Mouse (Mus musculus) neural tube, embryonic 15.5 days (tissue): ENCODE measurements around the gene Rab11fip5. TPM values are rescaled to one million over a fixed set of nuclear protein-coding genes. Genes with fewer than 3 reads are reported as not detected.

ENCODE experiments used
- ATAC-seq: fragments of 200-750 bp; cut with Nextera tagmentation; 2 replicates; pipeline ENCODE4 v1.8.0; 2017; ENCODE audit warnings: mild to moderate bottlenecking, moderate TSS enrichment, moderate library complexity; ENCODE audit not compliant: low FRiP score
- H3K27ac ChIP-seq: fragments of 300-500 bp; sonication (generic); replicated peaks from 2 replicates; pipeline ENCODE4 v1.5.1; 2015; ENCODE audit warnings: mild to moderate bottlenecking, inconsistent platforms
- H3K27me3 ChIP-seq: fragments of 300-500 bp; sonication (generic); replicated peaks from 2 replicates; pipeline ENCODE4 v1.6.1; 2015; ENCODE audit warnings: inconsistent platforms
- H3K36me3 ChIP-seq: fragments of 300-500 bp; sonication (generic); 2 replicates; pipeline ENCODE4 v1.6.1; 2015; ENCODE audit warnings: inconsistent platforms
- H3K4me1 ChIP-seq: fragments of 300-500 bp; sonication (generic); 2 replicates; pipeline ENCODE4 v1.6.1; 2015; ENCODE audit warnings: inconsistent platforms
- H3K4me2 ChIP-seq: fragments of 300-500 bp; sonication (generic); 2 replicates; pipeline ENCODE4 v1.6.1; 2015; ENCODE audit warnings: inconsistent platforms, mild to moderate bottlenecking, moderate library complexity
- H3K4me3 ChIP-seq: fragments of 300-500 bp; sonication (generic); replicated peaks from 2 replicates; pipeline ENCODE4 v1.5.1; 2015; ENCODE audit warnings: mild to moderate bottlenecking, inconsistent platforms
- H3K9ac ChIP-seq: fragments of 300-500 bp; sonication (generic); replicated peaks from 2 replicates; pipeline ENCODE4 v1.6.1; 2015; ENCODE audit warnings: mild to moderate bottlenecking, inconsistent platforms
- H3K9me3 ChIP-seq: fragments of 300-500 bp; sonication (generic); replicated peaks from 2 replicates; pipeline ENCODE4 v1.6.1; 2016; ENCODE audit warnings: inconsistent platforms
- WGBS: fragments of 180-500 bp; shearing (Covaris S2); methylation state at CpG from one replicate; pipeline ENCODE4 v1.1.7; 2015; ENCODE audit warnings: mixed read lengths; 5-methylcytosine and 5-hydroxymethylcytosine counted together
- polyA plus RNA-seq: library from polyadenylated mRNA; unstranded; fragments of >200 nt; fragmentation: Nextera tagmentation; extraction: Ambion mirVana; gene quantifications from 2 replicates; pipeline ENCODE4 v1.2.1, GENCODE M21; 2015

The Rab11fip5 gene
- polyA plus RNA-seq, 1 experiment from 2014 or later = 24.3 TPM

- H3K36me3 ChIP-seq = no peaks in the 10 kb centered on the region
- H3K27ac ChIP-seq = no peak overlapping the region
- WGBS = 28% methylated on average over 7 of the region's 7 CpGs
- no peak overlapping the region for H3K4me2 ChIP-seq
- no peaks in the 10 kb centered on the region for H3K4me1 ChIP-seq
- no peak overlapping the region for H3K9ac ChIP-seq
- no peaks in the 10 kb centered on the region for H3K27me3 ChIP-seq
- H3K9me3 ChIP-seq = no peaks in the 10 kb centered on the region
- H3K4me3 ChIP-seq = no peak overlapping the region
- ATAC-seq = no peak
Observed at GRCm38 (mm10) chr6:85391803-85392202, 17.4 kb upstream of the Rab11fip5 start.

GRCm38 (mm10) chr6:85388608-85389007, 14.2 kb upstream of the Rab11fip5 start:
- Histone ChIP-seq H3K9me3 (no peaks in the 10 kb centered on the region), H3K36me3 (no peaks in the 10 kb centered on the region), H3K4me2 (no peak overlapping the region), H3K9ac (no peak overlapping the region), H3K27ac (no peak overlapping the region), H3K4me1 (no peaks in the 10 kb centered on the region), H3K4me3 (no peak overlapping the region), H3K27me3 (no peaks in the 10 kb centered on the region; the same call in 1 of the 2 replicates)
- ATAC-seq = no peak
- WGBS = 81% methylated on average over 5 of the region's 5 CpGs

GRCm38 (mm10) chr6:85382791-85383190, 8.4 kb upstream of the Rab11fip5 start:
- no peak overlapping the region for H3K27ac ChIP-seq
- H3K27me3 ChIP-seq = no peaks in the 10 kb centered on the region; the same call in 1 of the 2 replicates
- H3K4me2 ChIP-seq = no peak overlapping the region
- no peaks in the 10 kb centered on the region for H3K9me3 ChIP-seq
- WGBS = 85% methylated on average over 2 of the region's 2 CpGs
- no peak overlapping the region for H3K9ac ChIP-seq
- no peak for ATAC-seq
- H3K4me3 ChIP-seq = no peak overlapping the region
- peaks cover 6% of the 10 kb centered on the region; the same call in 1 of the 2 replicates for H3K4me1 ChIP-seq
- H3K36me3 ChIP-seq = no peaks in the 10 kb centered on the region

- Histone ChIP-seq H3K36me3 (no peaks in the 10 kb centered on the region), H3K27ac (no peak overlapping the region), H3K9ac (no peak overlapping the region), H3K9me3 (no peaks in the 10 kb centered on the region), H3K4me1 (peaks cover 6% of the 10 kb centered on the region; the same call in 1 of the 2 replicates), H3K27me3 (no peaks in the 10 kb centered on the region; the same call in 1 of the 2 replicates), H3K4me3 (no peak overlapping the region), H3K4me2 (no peak overlapping the region)
- ATAC-seq = no peak
- 84% methylated on average over 10 of the region's 10 CpGs for WGBS
Observed at GRCm38 (mm10) chr6:85381648-85382020, 7.2 kb upstream of the Rab11fip5 start.

- no peaks in the 10 kb centered on the region for H3K36me3 ChIP-seq
- H3K4me3 ChIP-seq = no peak overlapping the region
- H3K4me2 ChIP-seq = peak overlapping the region; percentile 31
- H3K9ac ChIP-seq = no peak overlapping the region
- peaks cover 6% of the 10 kb centered on the region; the same call in 1 of the 2 replicates for H3K4me1 ChIP-seq
- H3K27ac ChIP-seq = no peak overlapping the region
- WGBS = 23% methylated on average over 17 of the region's 17 CpGs
- H3K9me3 ChIP-seq = no peaks in the 10 kb centered on the region
- no peaks in the 10 kb centered on the region for H3K27me3 ChIP-seq
- ATAC-seq = no peak
Observed at GRCm38 (mm10) chr6:85380901-85381647, 6.6 kb upstream of the Rab11fip5 start.

GRCm38 (mm10) chr6:85380201-85380900, 5.9 kb upstream of the Rab11fip5 start:
- Histone ChIP-seq H3K9ac (no peak overlapping the region), H3K36me3 (no peaks in the 10 kb centered on the region), H3K4me3 (no peak overlapping the region), H3K4me2 (peak overlapping the region; percentile 31), H3K9me3 (no peaks in the 10 kb centered on the region), H3K27me3 (no peaks in the 10 kb centered on the region), H3K27ac (no peak overlapping the region), H3K4me1 (peaks cover 8% of the 10 kb centered on the region; the same call in 1 of the 2 replicates)
- no peak for ATAC-seq
- 28% methylated on average over 10 of the region's 10 CpGs for WGBS

GRCm38 (mm10) chr6:85378629-85379028, 4.2 kb upstream of the Rab11fip5 start:
- 66% methylated on average over 8 of the region's 8 CpGs for whole genome bisulfite sequencing
- Histone ChIP-seq H3K36me3 (no peaks in the 10 kb centered on the region), H3K4me1 (peaks cover 15% of the 10 kb centered on the region), H3K4me3 (no peak overlapping the region), H3K27ac (no peak overlapping the region), H3K9ac (no peak overlapping the region), H3K27me3 (no peaks in the 10 kb centered on the region), H3K9me3 (no peaks in the 10 kb centered on the region), H3K4me2 (no peak overlapping the region)
- no peak for ATAC-seq

- Histone ChIP-seq H3K36me3 (no peaks in the 10 kb centered on the region), H3K4me3 (no peak overlapping the region), H3K9ac (no peak overlapping the region), H3K27ac (no peak overlapping the region), H3K27me3 (no peaks in the 10 kb centered on the region), H3K4me1 (peaks cover 22% of the 10 kb centered on the region), H3K9me3 (no peaks in the 10 kb centered on the region), H3K4me2 (no peak overlapping the region)
- WGBS = 43% methylated on average over 5 of the region's 5 CpGs
- ATAC-seq = no peak
Observed at GRCm38 (mm10) chr6:85377876-85378275, 3.4 kb upstream of the Rab11fip5 start.

GRCm38 (mm10) chr6:85377066-85377734, 2.8 kb upstream of the Rab11fip5 start:
- Histone ChIP-seq H3K4me3 (no peak overlapping the region), H3K9ac (no peak overlapping the region), H3K27me3 (no peaks in the 10 kb centered on the region), H3K4me2 (no peak overlapping the region), H3K27ac (no peak overlapping the region), H3K4me1 (peaks cover 29% of the 10 kb centered on the region), H3K36me3 (no peaks in the 10 kb centered on the region), H3K9me3 (no peaks in the 10 kb centered on the region)
- WGBS = 72% methylated on average over 4 of the region's 4 CpGs
- ATAC-seq = no peak

GRCm38 (mm10) chr6:85374734-85375114, 290 bp upstream of the Rab11fip5 start:
- H3K4me3 ChIP-seq = peak overlapping the region; percentile 77
- peak; percentile 98 for ATAC-seq
- peak overlapping the region; percentile 88 for H3K9ac ChIP-seq
- H3K9me3 ChIP-seq = no peaks in the 10 kb centered on the region
- no peaks in the 10 kb centered on the region for H3K27me3 ChIP-seq
- H3K4me2 ChIP-seq = peak overlapping the region; percentile 68
- H3K27ac ChIP-seq = peak overlapping the region; percentile 85
- 0% methylated on average over 19 of the region's 19 CpGs for WGBS
- H3K4me1 ChIP-seq = peaks cover 47% of the 10 kb centered on the region
- H3K36me3 ChIP-seq = 0 out of 2 replicates have a peak, but pooled peaks cover 2% of the 10 kb centered on the region

- 86% methylated on average over 10 of the region's 10 CpGs for WGBS
Observed at GRCm38 (mm10) chr6:85373066-85373860, 1.2 kb downstream of the Rab11fip5 start.

More at GRCm38 (mm10) chr6:85373066-85373860, 1.2 kb downstream of the Rab11fip5 start:
- H3K9ac ChIP-seq = peak overlapping the region; percentile 88
- H3K36me3 ChIP-seq = 0 out of 2 replicates have a peak, but pooled peaks cover 2% of the 10 kb centered on the region
- H3K9me3 ChIP-seq = no peaks in the 10 kb centered on the region
- H3K4me3 ChIP-seq = peak overlapping the region; percentile 77
- H3K4me2 ChIP-seq = peak overlapping the region; percentile 68
- peaks cover 62% of the 10 kb centered on the region for H3K4me1 ChIP-seq
- H3K27ac ChIP-seq = no peak overlapping the region
- ATAC-seq = no peak
- H3K27me3 ChIP-seq = no peaks in the 10 kb centered on the region
